Mouse (Mus musculus) heart, embryonic 14.5 days (tissue): ENCODE results near the gene Gm21987. TPM values are rescaled to one million over a fixed set of nuclear protein-coding genes. Genes with fewer than 3 reads are reported as not detected.
A peak's percentile ranks its signal among the peaks of the same experiment; 100 is the strongest.
"Not testable (repeated sequence)": the region's sequence is repeated elsewhere in the genome, so short reads cannot be mapped to it uniquely, and the experiment has no call there.

ENCODE experiments used
- ATAC-seq: fragments of 200-750 bp; cut with Nextera tagmentation; 2 replicates; pipeline ENCODE4 v1.8.0; 2017; ENCODE audit warnings: low read depth, moderate TSS enrichment; ENCODE audit not compliant: insufficient number of reproducible peaks, insufficient read depth, low FRiP score
- H3K27ac ChIP-seq, 2 experiments: fragments of 200-500 bp in 1 of 2; fragments of 300-500 bp in 1 of 2; sonication (generic) in 1 of 2; replicated peaks in 1 of 2; 2 replicates each; pipeline ENCODE4 v1.5.1; 2012 to 2014; ENCODE audit warnings: low read depth in 2 of 2, low read length in 2 of 2, control low read depth in 1 of 2, mild to moderate bottlenecking in 1 of 2, mixed read lengths in 1 of 2; ENCODE audit not compliant: control insufficient read depth in 1 of 2, insufficient read depth in 1 of 2
- H3K27me3 ChIP-seq: fragments of 300-500 bp; sonication (generic); 2 replicates; pipeline ENCODE4 v1.6.1; 2014; ENCODE audit warnings: mild to moderate bottlenecking, low read length, control low read depth; ENCODE audit not compliant: control insufficient read depth, insufficient read depth
- H3K36me3 ChIP-seq: fragments of 300-500 bp; sonication (generic); 2 replicates; pipeline ENCODE4 v1.6.1; 2014; ENCODE audit warnings: mild to moderate bottlenecking, control low read depth, low read length, mixed read lengths; ENCODE audit not compliant: control insufficient read depth, insufficient read depth
- H3K4me1 ChIP-seq, 2 experiments: fragments of 200-500 bp in 1 of 2; fragments of 300-500 bp in 1 of 2; sonication (generic) in 1 of 2; 2 replicates each; pipeline ENCODE4 v1.6.1; 2012 to 2014; ENCODE audit warnings: low read length in 2 of 2, control low read depth in 1 of 2, mixed read lengths in 1 of 2; ENCODE audit not compliant: control insufficient read depth in 2 of 2, insufficient read depth in 2 of 2
- H3K4me2 ChIP-seq: fragments of 300-500 bp; sonication (generic); 2 replicates; pipeline ENCODE4 v1.6.1; 2014; ENCODE audit warnings: mild to moderate bottlenecking, low read length
- H3K4me3 ChIP-seq, 2 experiments: fragments of 200-500 bp in 1 of 2; fragments of 300-500 bp in 1 of 2; sonication (generic) in 1 of 2; 2 replicates each; pipeline ENCODE4 v1.5.1; 2012 to 2014; ENCODE audit warnings: low read length in 2 of 2, mild to moderate bottlenecking in 2 of 2, control low read depth in 1 of 2, low read depth in 1 of 2, moderate library complexity in 1 of 2; ENCODE audit not compliant: control insufficient read depth in 1 of 2, insufficient read depth in 1 of 2
- H3K9ac ChIP-seq: fragments of 300-500 bp; sonication (generic); 2 replicates; pipeline ENCODE4 v1.6.1; 2014; ENCODE audit warnings: mild to moderate bottlenecking, low read length
- H3K9me3 ChIP-seq: fragments of 300-500 bp; sonication (generic); 2 replicates; pipeline ENCODE4 v1.6.1; 2016; ENCODE audit warnings: low read length, control low read depth; ENCODE audit not compliant: control insufficient read depth
- WGBS: fragments of 180-500 bp; shearing (Covaris S2); extraction: QIAGEN DNeasy Blood & Tissue Kit; methylation state at CpG from one replicate; pipeline ENCODE4 v1.1.7; 2014; 5-methylcytosine and 5-hydroxymethylcytosine counted together
- polyA plus RNA-seq: library from polyadenylated mRNA; unstranded; fragments of >200 nt; fragmentation: Nextera tagmentation; extraction: Ambion mirVana; gene quantifications from 2 replicates; pipeline ENCODE4 v1.2.1, GENCODE M21; 2014

Gm21987 gene
- polyA plus RNA-seq, 1 experiment from 2014 or later, result 4.9 TPM

DNA sequence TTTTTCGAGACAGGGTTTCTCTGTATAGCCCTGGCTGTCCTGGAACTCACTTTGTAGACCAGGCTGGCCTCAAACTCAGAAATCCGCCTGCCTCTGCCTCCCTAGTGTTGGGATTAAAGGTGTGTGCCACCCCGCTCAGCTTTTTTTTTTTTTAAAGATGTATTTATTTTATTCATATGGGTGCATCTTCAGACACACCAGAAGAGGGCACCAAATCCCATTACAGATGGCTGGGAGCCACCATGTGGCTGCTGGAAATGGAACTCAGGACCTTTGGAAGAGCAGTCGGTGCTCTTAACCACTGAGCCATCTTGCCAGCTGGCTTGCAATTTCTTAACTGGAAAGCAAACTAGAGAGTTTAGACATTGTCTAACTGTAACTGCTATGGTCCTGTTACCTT, 8.8 kb upstream of the Gm21987 start:
- not testable (repeated sequence) for H3K27ac ChIP-seq, H3K4me2 ChIP-seq, H3K4me3 ChIP-seq, H3K9ac ChIP-seq, H3K4me1 ChIP-seq, H3K27me3 ChIP-seq, H3K9me3 ChIP-seq, ATAC-seq, H3K36me3 ChIP-seq
- 78% methylated on average over 4 of the region's 4 CpGs for WGBS

DNA sequence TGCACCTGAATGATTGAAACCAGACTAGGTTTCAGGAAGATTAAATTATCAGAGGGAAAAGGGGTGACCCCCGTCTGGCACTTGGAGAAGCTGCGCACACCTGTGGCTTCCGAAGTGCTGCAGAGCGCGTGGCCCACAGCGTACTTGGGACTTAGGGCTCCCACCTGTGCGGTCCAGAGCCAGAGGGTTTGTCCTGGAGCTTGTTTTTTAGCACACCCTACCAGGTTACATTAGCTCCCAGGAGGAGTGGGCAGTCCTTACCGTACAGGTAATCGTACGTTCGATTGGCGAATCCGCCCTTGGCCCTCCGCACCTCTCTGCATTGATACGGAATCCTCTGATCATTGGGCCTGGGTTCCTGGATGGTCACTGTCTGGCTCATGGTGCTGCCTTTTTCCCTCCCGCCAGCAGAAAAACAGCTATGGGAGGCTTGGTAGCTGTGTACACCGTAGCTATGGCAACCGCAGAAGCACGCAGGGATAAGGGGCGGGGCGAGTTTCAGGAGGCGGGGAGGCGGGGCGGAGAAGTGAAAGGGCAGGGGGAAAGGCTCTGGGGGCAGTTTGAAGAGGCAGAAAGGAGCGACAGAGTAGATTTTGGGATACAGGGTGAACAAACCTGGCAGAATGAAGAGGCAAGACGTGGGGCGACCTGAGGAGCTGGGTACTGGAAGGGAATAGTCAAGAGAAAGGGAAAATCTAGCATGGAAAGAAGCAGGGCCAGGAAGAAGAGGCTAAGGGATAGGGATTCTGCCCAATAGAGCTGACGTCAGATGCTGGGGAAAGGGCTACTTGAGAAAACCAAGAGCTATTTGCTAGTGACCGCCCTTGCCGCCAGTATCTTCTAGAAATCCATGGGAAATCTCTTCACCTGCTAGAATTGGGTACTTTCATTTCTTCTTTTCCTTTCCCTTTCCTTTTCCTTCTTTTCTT, 5.2 kb upstream of the Gm21987 start, which contains the start of gene Maats1:
Gene Maats1 (minus strand): TSS at position 748 of the 929 bp plus-strand sequence.
- H3K4me2 ChIP-seq, result peak within 1 kb of the TSS; percentile 70
- WGBS, result 13% methylated on average over 30 of the region's 30 CpGs
- H3K27ac ChIP-seq, result no peak within 1 kb of the TSS

DNA sequence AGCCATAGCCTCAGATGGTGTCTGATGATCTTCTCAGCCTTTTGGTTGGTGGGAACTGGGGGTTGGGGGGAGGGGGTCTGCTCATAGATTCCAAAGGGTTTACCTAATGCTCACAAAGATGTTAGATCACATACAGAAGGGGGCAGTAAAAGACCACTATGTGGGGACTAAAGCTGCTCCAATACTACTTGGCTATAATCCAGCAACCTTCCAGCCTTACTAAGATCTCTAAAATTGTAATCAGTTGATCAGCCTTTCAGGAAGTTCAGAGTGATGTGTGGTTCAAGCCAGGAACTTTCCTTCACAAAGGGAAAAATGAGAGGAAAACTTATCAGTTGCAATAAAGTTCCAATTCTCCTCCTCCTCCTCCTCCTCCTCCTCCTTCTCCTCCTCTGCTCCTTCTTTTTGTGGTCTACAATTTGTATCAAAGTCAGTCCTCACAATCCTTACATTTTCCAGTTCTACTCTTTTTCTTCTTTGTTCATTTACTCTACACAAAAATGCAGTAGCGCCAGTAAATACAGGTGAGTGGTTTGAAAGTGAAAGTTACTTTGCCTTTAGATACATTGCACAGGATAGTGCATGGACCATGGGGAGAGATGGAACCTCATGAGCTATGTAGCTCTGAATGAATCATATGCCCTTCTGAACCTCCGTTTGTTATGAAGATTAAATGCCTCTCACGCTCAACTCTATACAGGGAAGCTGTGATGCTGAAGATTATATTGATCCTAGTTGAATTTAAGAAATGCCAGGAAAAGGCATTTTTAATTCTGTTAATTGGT, 1.7 kb upstream of the Gm21987 start:
- whole genome bisulfite sequencing, result 72% methylated on average over 3 of the region's 3 CpGs
- Histone ChIP-seq H3K9ac (no peak overlapping the region), H3K27ac (no peak overlapping the region), H3K27me3 (no peaks in the 10 kb centered on the region), H3K36me3 (peaks cover 13% of the 10 kb centered on the region), H3K4me2 (0 out of 2 replicates have a peak overlapping the region, but pooled peaks have one; percentile 6), H3K4me1 (peaks cover 6 to 36% of the 10 kb centered on the region in 2 experiments), H3K9me3 (no peaks in the 10 kb centered on the region), H3K4me3 (no peak overlapping the region)
- ATAC-seq, result no peak

More for the DNA sequence above, 5.2 kb upstream of the Gm21987 start, which contains the start of gene Maats1:
- Histone ChIP-seq H3K4me1 (peaks cover 3 to 16% of the 10 kb centered on the region in 2 experiments), H3K4me3 (peak within 1 kb of the TSS; percentile 32 to 33), H3K9ac (peak within 1 kb of the TSS; percentile 59), H3K27me3 (no peaks in the 10 kb centered on the region), H3K9me3 (0 out of 2 replicates have a peak, but pooled peaks cover 4% of the 10 kb centered on the region), H3K36me3 (no peaks in the 10 kb centered on the region)
- ATAC-seq, result peak; percentile 59

DNA sequence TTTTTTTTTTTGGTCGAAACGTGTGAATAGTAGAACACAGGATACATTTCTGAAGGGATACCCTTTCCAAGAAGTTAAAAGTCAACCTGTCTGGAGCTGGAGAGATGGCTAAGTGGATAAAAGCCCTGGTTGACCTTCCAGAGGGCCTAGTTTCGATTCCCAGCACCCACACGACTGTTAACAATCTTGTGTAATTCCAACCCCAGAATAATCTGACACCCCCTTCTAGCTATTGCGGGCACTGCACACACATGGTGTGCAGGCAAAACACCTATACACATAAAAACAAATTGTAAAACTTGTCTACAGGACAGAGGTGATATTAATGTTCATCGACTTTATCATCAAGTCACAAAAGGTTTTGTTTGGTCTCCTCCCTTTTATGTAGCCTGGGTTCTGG, 748 bp downstream of the Gm21987 start:
- peak overlapping the region; percentile 90 for H3K9ac ChIP-seq
- H3K9me3 ChIP-seq, result no peaks in the 10 kb centered on the region
- peak overlapping the region; percentile 83 for H3K4me2 ChIP-seq
- H3K4me3 ChIP-seq, result peak overlapping the region; percentile 4 to 71; a peak in 3 of 4 replicates
- peak overlapping the region in 1 of 2 experiments; percentile 96; a peak in 1 of 4 replicates for H3K27ac ChIP-seq
- ATAC-seq, result no peak
- H3K27me3 ChIP-seq, result no peaks in the 10 kb centered on the region
- WGBS, result 52% methylated on average over 6 of the region's 6 CpGs
- H3K36me3 ChIP-seq, result peaks cover 34% of the 10 kb centered on the region
- H3K4me1 ChIP-seq, result peaks cover 14 to 53% of the 10 kb centered on the region in 2 experiments

DNA sequence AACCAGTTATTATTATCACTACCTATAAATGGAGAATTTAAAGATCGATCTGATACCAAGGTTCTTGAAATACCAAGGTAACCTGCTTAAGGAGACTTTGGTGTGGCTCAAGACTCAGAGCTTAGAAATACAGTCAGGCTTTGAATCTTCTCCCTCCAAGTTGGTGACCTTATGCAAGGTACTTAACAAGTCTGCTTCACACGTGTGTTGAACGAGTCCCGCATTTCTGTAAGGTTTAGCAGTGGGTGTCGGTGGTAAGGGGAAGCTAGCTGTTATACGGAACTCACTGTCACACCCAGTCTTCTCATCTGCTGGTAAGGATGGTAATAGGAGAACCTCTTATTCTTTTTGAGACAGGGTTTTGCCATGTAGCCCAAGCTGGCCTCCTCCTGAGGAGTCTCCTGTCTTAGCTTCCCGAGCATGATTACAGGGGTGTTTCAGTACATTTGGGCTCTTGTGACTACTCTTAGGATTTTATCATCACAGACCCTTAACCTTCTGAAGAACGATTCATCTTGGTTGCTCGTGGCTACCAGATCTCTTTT, 1.4 kb downstream of the Gm21987 start:
- 68% methylated on average over 9 of the region's 9 CpGs for WGBS
- Histone ChIP-seq H3K4me3 (peak overlapping the region in 1 of 2 experiments; percentile 71; a peak in 1 of 4 replicates), H3K36me3 (peaks cover 36% of the 10 kb centered on the region), H3K4me2 (peak overlapping the region; percentile 83), H3K27ac (no peak overlapping the region), H3K9me3 (no peaks in the 10 kb centered on the region), H3K27me3 (no peaks in the 10 kb centered on the region), H3K4me1 (peaks cover 14 to 57% of the 10 kb centered on the region in 2 experiments), H3K9ac (peak overlapping the region; percentile 90)
- ATAC-seq, result no peak

DNA sequence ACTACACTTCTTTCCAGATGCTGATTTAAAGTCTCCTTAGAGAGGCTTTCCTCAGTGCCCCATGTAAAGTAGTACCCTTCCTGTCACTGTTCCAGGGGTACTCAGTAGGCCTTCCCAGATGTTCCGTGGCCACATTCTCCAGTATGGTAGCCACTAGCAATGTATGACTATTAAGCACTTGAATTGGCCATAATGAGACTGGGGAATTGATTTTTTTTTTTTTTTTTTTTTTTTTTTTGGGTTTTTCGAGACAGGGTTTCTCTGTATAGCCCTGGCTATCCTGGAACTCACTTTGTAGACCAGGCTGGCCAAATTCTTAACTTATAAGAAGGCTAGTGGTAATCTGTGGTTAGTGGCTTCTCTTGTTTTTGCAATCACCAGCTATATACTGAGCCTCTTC, 3.0 kb downstream of the Gm21987 start:
- no peak for ATAC-seq
- no peaks in the 10 kb centered on the region for H3K9me3 ChIP-seq
- 68% methylated on average over 2 of the region's 2 CpGs for WGBS
- H3K27ac ChIP-seq, result peak overlapping the region; percentile 85
- peak overlapping the region; percentile 36 for H3K4me2 ChIP-seq
- no peak overlapping the region; a peak in 1 of 4 replicates for H3K4me3 ChIP-seq
- H3K4me1 ChIP-seq, result peaks cover 17 to 65% of the 10 kb centered on the region in 2 experiments
- peaks cover 40% of the 10 kb centered on the region for H3K36me3 ChIP-seq
- no peaks in the 10 kb centered on the region for H3K27me3 ChIP-seq
- no peak overlapping the region; the same call in 1 of the 2 replicates for H3K9ac ChIP-seq

DNA sequence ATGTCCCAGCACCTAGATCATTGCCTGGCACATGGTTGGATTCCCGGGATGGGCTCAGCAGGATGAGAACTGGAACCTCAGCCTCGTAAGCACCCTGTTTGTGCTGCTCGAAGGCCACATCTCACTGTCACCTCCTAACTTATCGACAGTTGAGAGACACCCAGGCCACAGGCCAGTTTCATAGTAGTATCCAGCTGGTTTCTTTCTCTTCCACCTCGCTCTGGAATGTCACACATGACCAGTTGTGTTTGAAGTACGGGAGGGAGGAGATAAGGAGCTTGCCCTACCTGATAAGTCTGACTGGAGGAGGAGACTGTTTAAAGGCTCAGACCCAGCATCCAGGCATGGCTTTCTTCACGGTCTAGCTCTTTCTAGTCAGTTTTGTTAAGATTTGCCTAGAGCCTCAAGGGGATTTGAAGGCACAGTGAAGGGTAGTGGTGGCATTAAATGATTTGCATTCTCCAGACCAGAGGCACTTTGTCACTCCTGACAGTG, 3.6 kb downstream of the Gm21987 start:
- Histone ChIP-seq H3K9me3 (no peaks in the 10 kb centered on the region), H3K27me3 (no peaks in the 10 kb centered on the region), H3K36me3 (peaks cover 40% of the 10 kb centered on the region), H3K4me1 (peaks cover 17 to 60% of the 10 kb centered on the region in 2 experiments), H3K9ac (peak overlapping the region; percentile 34; the same call in 1 of the 2 replicates), H3K4me3 (no peak overlapping the region; a peak in 2 of 4 replicates), H3K27ac (peak overlapping the region; percentile 85), H3K4me2 (peak overlapping the region; percentile 36)
- ATAC-seq, result peak; percentile 84
- WGBS, result 6% methylated on average over 7 of the region's 7 CpGs
